Mouse (Mus musculus) spleen, adult 2 months (tissue): ENCODE measurements around the gene Dtnb.

Source experiments
- CTCF ChIP-seq: fragments of 200-500 bp; IDR thresholded peaks from 2 replicates; pipeline ENCODE4 v1.5.1; 2011; ENCODE audit warnings: mild to moderate bottlenecking, inconsistent platforms; ENCODE audit not compliant: insufficient read depth, insufficient read length, insufficient replicate concordance; ENCODE audit errors: extremely low read depth
- POLR2A ChIP-seq: fragments of 200-500 bp; IDR thresholded peaks from 2 replicates; pipeline ENCODE4 v1.6.1; 2011; ENCODE audit warnings: low read depth, low read length, inconsistent platforms

- TF ChIP-seq POLR2A (no peak), CTCF (no peak)
These were observed 205.5 kb downstream of the Dtnb start for GRCm38 (mm10) chr12:3777682-3778081.
